Mouse (Mus musculus) kidney, adult 2 months (tissue): ENCODE measurements around the gene Vmn1r180.

Experiments
- CTCF ChIP-seq: fragments of 200-500 bp; conservative IDR thresholded peaks from 2 replicates; pipeline ENCODE4 v1.5.1; 2011; ENCODE audit warnings: low read depth, mild to moderate bottlenecking, control low read depth, low read length, moderate library complexity, mixed read lengths; ENCODE audit not compliant: insufficient read depth, insufficient read length
- POLR2A ChIP-seq: fragments of 200-500 bp; IDR thresholded peaks from one replicate; pipeline ENCODE4 v1.6.1; 2011; ENCODE audit warnings: low read depth, low read length, control low read depth

DNA sequence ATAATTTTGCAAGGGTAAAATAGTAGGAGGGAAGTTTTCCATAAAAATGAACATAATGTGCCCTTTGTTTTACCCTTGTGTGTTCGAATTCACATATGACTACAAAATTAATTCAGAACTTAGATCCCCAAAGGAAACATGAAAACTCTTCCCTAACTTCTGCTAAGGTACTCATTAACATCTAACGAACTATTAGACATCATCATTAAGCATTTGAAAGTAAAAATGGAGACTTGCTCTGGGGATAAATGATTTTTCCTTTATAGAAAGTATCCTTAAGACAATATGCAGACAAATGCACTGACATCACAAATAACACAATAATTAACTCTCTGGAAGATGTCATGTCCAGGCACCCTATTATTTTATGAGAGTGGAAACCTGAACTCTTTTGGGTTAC is 23.8 kb upstream of the Vmn1r180 start, which contains the start of gene Vmn1r179:
- TF ChIP-seq CTCF (no peak), POLR2A (no peak)
